Mouse (Mus musculus) liver, embryonic 15.5 days (tissue): Measurements from ENCODE around the gene Vmn2r118. TPM values are rescaled to one million over a fixed set of nuclear protein-coding genes. Genes with fewer than 3 reads are reported as not detected.

ENCODE experiments used
- ATAC-seq: fragments of 200-750 bp; cut with Nextera tagmentation; 2 replicates; pipeline ENCODE4 v1.8.0; 2017; ENCODE audit warnings: moderate number of reproducible peaks, mild to moderate bottlenecking, moderate library complexity; ENCODE audit not compliant: insufficient read depth
- H3K27ac ChIP-seq: fragments of 300-500 bp; sonication (generic); replicated peaks from 2 replicates; pipeline ENCODE4 v1.5.1; 2015; ENCODE audit warnings: mild to moderate bottlenecking, inconsistent platforms
- H3K27me3 ChIP-seq: fragments of 300-500 bp; sonication (generic); 2 replicates; pipeline ENCODE4 v1.6.1; 2015; ENCODE audit warnings: mild to moderate bottlenecking, inconsistent platforms
- H3K36me3 ChIP-seq: fragments of 300-500 bp; sonication (generic); replicated peaks from 2 replicates; pipeline ENCODE4 v1.6.1; 2015; ENCODE audit warnings: moderate library complexity, mild to moderate bottlenecking, inconsistent platforms
- H3K4me1 ChIP-seq: fragments of 300-500 bp; sonication (generic); replicated peaks from 2 replicates; pipeline ENCODE4 v1.6.1; 2015; ENCODE audit warnings: inconsistent platforms
- H3K4me2 ChIP-seq: fragments of 300-500 bp; sonication (generic); 2 replicates; pipeline ENCODE4 v1.6.1; 2015; ENCODE audit warnings: moderate library complexity, mild to moderate bottlenecking, inconsistent platforms
- H3K4me3 ChIP-seq: fragments of 300-500 bp; sonication (generic); replicated peaks from 2 replicates; pipeline ENCODE4 v1.5.1; 2015; ENCODE audit warnings: mild to moderate bottlenecking, inconsistent platforms
- H3K9ac ChIP-seq: fragments of 300-500 bp; sonication (generic); 2 replicates; pipeline ENCODE4 v1.6.1; 2015; ENCODE audit warnings: moderate library complexity, mild to moderate bottlenecking, inconsistent platforms
- H3K9me3 ChIP-seq: fragments of 300-500 bp; sonication (generic); replicated peaks from 2 replicates; pipeline ENCODE4 v1.6.1; 2016; ENCODE audit warnings: inconsistent platforms
- WGBS: fragments of 180-500 bp; shearing (Covaris S2); methylation state at CpG from one replicate; pipeline ENCODE4 v1.1.7; 2015; ENCODE audit warnings: mixed read lengths; ENCODE audit not compliant: insufficient replicate concordance; 5-methylcytosine and 5-hydroxymethylcytosine counted together
- polyA plus RNA-seq: library from polyadenylated mRNA; unstranded; fragments of >200 nt; fragmentation: Nextera tagmentation; extraction: Ambion mirVana; gene quantifications from 2 replicates; pipeline ENCODE4 v1.2.1, GENCODE M21; 2015

Gene Vmn2r118
- polyA plus RNA-seq, result not detected in 2 replicates

- H3K9me3 ChIP-seq, result no peaks in the 10 kb centered on the region
- H3K9ac ChIP-seq, result no peak within 1 kb of the TSS
- no peaks in the 10 kb centered on the region for H3K36me3 ChIP-seq
- no peaks in the 10 kb centered on the region for H3K27me3 ChIP-seq
- no peak within 1 kb of the TSS for H3K4me2 ChIP-seq
- H3K4me1 ChIP-seq, result no peaks in the 10 kb centered on the region
- H3K4me3 ChIP-seq, result no peak within 1 kb of the TSS
- no peak for ATAC-seq
- WGBS, result 67% methylated on average over 3 of the region's 3 CpGs
- no peak within 1 kb of the TSS for H3K27ac ChIP-seq
Measured at GRCm38 (mm10) chr17:55625092-55625491, at the start of gene Vmn2r118. Gene Vmn2r118 (minus strand): TSS chr17:55625192.

GRCm38 (mm10) chr17:55661099-55661498 lies 36.1 kb upstream of the Vmn2r118 start:
- ATAC-seq, result peak; percentile 99
- Histone ChIP-seq H3K4me2 (peak overlapping the region; percentile 30; the same call in 1 of the 2 replicates), H3K9ac (no peak overlapping the region)

GRCm38 (mm10) chr17:55590838-55591237 lies 34.2 kb downstream of the Vmn2r118 start:
- Histone ChIP-seq H3K36me3 (no peaks in the 10 kb centered on the region), H3K27me3 (no peaks in the 10 kb centered on the region), H3K9me3 (no peaks in the 10 kb centered on the region), H3K27ac (no peak overlapping the region), H3K4me2 (no peak overlapping the region), H3K4me1 (no peaks in the 10 kb centered on the region), H3K9ac (no peak overlapping the region), H3K4me3 (no peak overlapping the region)
- WGBS, result 39% methylated on average over 1 of the region's 1 CpGs
- ATAC-seq, result no peak

More at GRCm38 (mm10) chr17:55661099-55661498, 36.1 kb upstream of the Vmn2r118 start:
- H3K27ac ChIP-seq, result peak overlapping the region; percentile 41; the same call in 1 of the 2 replicates
- H3K9me3 ChIP-seq, result no peaks in the 10 kb centered on the region
- peaks cover 13% of the 10 kb centered on the region; the same call in 1 of the 2 replicates for H3K36me3 ChIP-seq
- no peak overlapping the region for H3K4me3 ChIP-seq
- no peaks in the 10 kb centered on the region for H3K27me3 ChIP-seq
- peaks cover 9% of the 10 kb centered on the region for H3K4me1 ChIP-seq
- 26% methylated on average over 2 of the region's 2 CpGs for WGBS

- Histone ChIP-seq H3K9ac (no peak overlapping the region), H3K27ac (no peak overlapping the region), H3K9me3 (no peaks in the 10 kb centered on the region), H3K4me1 (no peaks in the 10 kb centered on the region), H3K4me2 (no peak overlapping the region), H3K36me3 (no peaks in the 10 kb centered on the region), H3K27me3 (no peaks in the 10 kb centered on the region), H3K4me3 (no peak overlapping the region)
- no peak for ATAC-seq
- WGBS, result 35% methylated on average over 2 of the region's 2 CpGs
Measured at GRCm38 (mm10) chr17:55561774-55562173, 63.2 kb downstream of the Vmn2r118 start.

- Histone ChIP-seq H3K4me3 (no peak overlapping the region), H3K4me2 (no peak overlapping the region), H3K27me3 (no peaks in the 10 kb centered on the region), H3K36me3 (no peaks in the 10 kb centered on the region), H3K9me3 (no peaks in the 10 kb centered on the region), H3K4me1 (no peaks in the 10 kb centered on the region), H3K9ac (no peak overlapping the region), H3K27ac (no peak overlapping the region)
- 59% methylated on average over 1 of the region's 1 CpGs for WGBS
- no peak for ATAC-seq
Measured at GRCm38 (mm10) chr17:55548476-55548875, 76.5 kb downstream of the Vmn2r118 start.

Other genes with a start within 250 kb of the Vmn2r118 start
- gene St6gal2, start 179.8 kb downstream of the Vmn2r118 start, polyA plus RNA-seq, result 0.03 TPM in 1 of 2 replicates, not detected in the other
- gene Pot1b, start 87.4 kb upstream of the Vmn2r118 start, polyA plus RNA-seq, result 4.0 and 4.5 TPM in 2 replicates
- 2.2 TPM in 2 replicates for gene Adgre4, start 124.8 kb upstream of the Vmn2r118 start, polyA plus RNA-seq